9 mouse cellular contexts compared by ENCODE assay signal in the genomic region with DNA sequence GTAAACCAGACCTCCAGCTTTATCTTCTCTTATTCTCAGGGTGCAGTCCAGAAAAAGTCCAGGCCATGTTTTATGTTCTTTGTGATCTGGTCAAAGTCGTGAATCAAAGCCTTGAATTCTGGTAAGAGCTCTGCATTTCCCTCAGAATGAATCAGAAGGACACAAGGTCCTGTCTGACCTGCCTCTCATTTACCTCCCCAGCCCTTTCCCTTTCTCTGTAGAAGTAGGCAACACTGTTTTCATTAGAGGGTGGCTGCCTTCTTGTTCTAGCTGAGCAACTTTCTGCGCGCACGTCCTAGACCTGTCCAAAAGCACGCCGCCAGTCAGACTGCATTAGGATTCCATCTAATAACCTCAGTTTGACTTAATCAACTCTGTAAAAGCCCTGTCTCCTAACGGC. TPM values are rescaled to one million over a fixed set of nuclear protein-coding genes. Genes with fewer than 3 reads are reported as not detected.
DNase-seq lines count a peak whose midpoint lies in the region; ATAC-seq and TF ChIP-seq lines count a peak whose summit lies in the region.
"Had no signal": no experiment of that assay in that cellular context is flagged by ENCODE, and none has a peak within 500 bp of the region (broad histone marks: within the 10 kb centered on the region; RNA-seq: fewer than 3 reads in every experiment).

No protein-coding gene starts in this region.

- ATAC-seq in forebrain, embryonic 16.5 days: no peak
- no peak for ATAC-seq in liver, embryonic 12.5 days
- ATAC-seq in megakaryocyte-erythroid progenitor cell, adult 5-6 weeks (replicated peaks; ENCODE audit: low FRiP score, low TSS enrichment, poor library complexity, severe bottlenecking): no peak
- no peak for ATAC-seq in cerebellum, adult (ENCODE audit: insufficient number of reproducible peaks, low FRiP score, low TSS enrichment)
- ATAC-seq: Patski had no signal

- peaks cover 15% of the 10 kb centered on the region for H3K4me1 ChIP-seq in forebrain, embryonic 16.5 days (replicated peaks; ENCODE audit: control insufficient read depth, insufficient read depth, low read length)
- H3K4me1 ChIP-seq in liver, embryonic 12.5 days: peaks cover 54% of the 10 kb centered on the region

- no peaks in the 10 kb centered on the region for H3K36me3 ChIP-seq in forebrain, embryonic 16.5 days (ENCODE audit: control insufficient read depth, insufficient read depth)
- H3K36me3 ChIP-seq in liver, embryonic 12.5 days: no peaks in the 10 kb centered on the region

- H3K9ac ChIP-seq in forebrain, embryonic 16.5 days (replicated peaks; ENCODE audit: low read depth, low read length): no peak overlapping the region; the same call in 1 of the 2 replicates
- peak overlapping the region; percentile 80 for H3K9ac ChIP-seq in liver, embryonic 12.5 days

- no peaks in the 10 kb centered on the region for H3K9me3 ChIP-seq in forebrain, embryonic 16.5 days (ENCODE audit: control insufficient read depth, low read length)
- no peaks in the 10 kb centered on the region for H3K9me3 ChIP-seq in liver, embryonic 12.5 days (replicated peaks)

- 14% methylated on average over 7 of the region's 7 CpGs for WGBS in forebrain, embryonic 16.5 days
- 48% methylated on average over 7 of the region's 7 CpGs for WGBS in liver, embryonic 12.5 days (ENCODE audit: insufficient replicate concordance)

- peak overlapping the region; percentile 80 for H3K4me3 ChIP-seq in gastrocnemius, adult 2 months
- H3K4me3 ChIP-seq in forebrain, embryonic 16.5 days (replicated peaks; ENCODE audit: low read length): peak overlapping the region; percentile 71
- peak overlapping the region; percentile 67 for H3K4me3 ChIP-seq in liver, embryonic 12.5 days

- peak overlapping the region; percentile 49 for H3K4me2 ChIP-seq in forebrain, embryonic 16.5 days (ENCODE audit: low read length)
- H3K4me2 ChIP-seq in liver, embryonic 12.5 days: peak overlapping the region; percentile 73

- TF ChIP-seq CTCF in gastrocnemius, adult 2 months (IDR thresholded peaks at IDR 0.05): no peak

- DNase-seq in gastrocnemius, adult 2 months: no peak
- no peak for DNase-seq in gastrocnemius, postnatal 36 days
- DNase-seq in MN1 (ENCODE audit: low spot score): peak; percentile 73
- DNase-seq in B cell, adult 2 months: no peak

- H3K27me3 ChIP-seq in forebrain, embryonic 16.5 days (replicated peaks; ENCODE audit: control insufficient read depth, insufficient read depth, low read length): no peaks in the 10 kb centered on the region
- no peaks in the 10 kb centered on the region for H3K27me3 ChIP-seq in liver, embryonic 12.5 days (replicated peaks)
- H3K27me3 ChIP-seq: Patski had no signal

- intact Hi-C loops in gastrocnemius, adult 2 months (cut with DNase I): no loop called here
- intact Hi-C loops in gastrocnemius, postnatal 36 days (cut with DNase I): no loop called here

- peak overlapping the region; percentile 99 for H3K27ac ChIP-seq in gastrocnemius, adult 2 months
- H3K27ac ChIP-seq in forebrain, embryonic 16.5 days (ENCODE audit: low read length): peak overlapping the region; percentile 31
- H3K27ac ChIP-seq in liver, embryonic 12.5 days: peak overlapping the region; percentile 99

RNA-seq across cellular contexts. Expression of a gene that starts 0.8 kb away (rescaled TPM):
- 10 to 100 TPM; 62.2 to 83.0 TPM for total RNA-seq in gastrocnemius, adult 2 months (2021)
- 10 to 100 TPM; 52.2 to 57.4 TPM for total RNA-seq in gastrocnemius, postnatal 36 days (2021)
- 139 and 173 TPM in 2 replicates for polyA plus RNA-seq in forebrain, embryonic 16.5 days (2015; fragmentation: Nextera tagmentation; extraction: Ambion mirVana)
- polyA plus RNA-seq in liver, embryonic 12.5 days (2016; fragmentation: Nextera tagmentation; extraction: Ambion mirVana): 215 and 229 TPM in 2 replicates
- total RNA-seq in megakaryocyte-erythroid progenitor cell, adult 5-6 weeks (2014; fragmentation: Nextera tagmentation): 267 and 268 TPM in 2 replicates
- total RNA-seq in megakaryocyte-erythroid progenitor cell, adult 5-6 weeks (2017): 469 and 547 TPM in 2 replicates

RNA-seq across cellular contexts. Expression of a gene that starts 56.4 kb away (rescaled TPM):
- 1,000 to 10,000 TPM; 1,080 to 1,363 TPM for total RNA-seq in gastrocnemius, adult 2 months (2021)
- 1,000 to 10,000 TPM; 1,123 to 1,124 TPM for total RNA-seq in gastrocnemius, postnatal 36 days (2021)
- 482 and 491 TPM in 2 replicates for polyA plus RNA-seq in forebrain, embryonic 16.5 days (2015; fragmentation: Nextera tagmentation; extraction: Ambion mirVana)
- 282 and 297 TPM in 2 replicates for polyA plus RNA-seq in liver, embryonic 12.5 days (2016; fragmentation: Nextera tagmentation; extraction: Ambion mirVana)
- 582 and 663 TPM in 2 replicates for total RNA-seq in megakaryocyte-erythroid progenitor cell, adult 5-6 weeks (2014; fragmentation: Nextera tagmentation)
- total RNA-seq in megakaryocyte-erythroid progenitor cell, adult 5-6 weeks (2017): 247 and 338 TPM in 2 replicates

Comparison
In these comparisons a context has a peak if more than half of its experiments do, and no peak if none do; other contexts are left out.
1. H3K27ac ChIP-seq: peak in every context shown above with its lines; median percentile 99 in gastrocnemius, adult 2 months; 99 in liver, embryonic 12.5 days; 31 in forebrain, embryonic 16.5 days.